Mouse (Mus musculus) kidney, adult 2 months (tissue): Measurements from ENCODE around the gene Ajap1.

Experiments used
- CTCF ChIP-seq: fragments of 200-500 bp; conservative IDR thresholded peaks from 2 replicates; pipeline ENCODE4 v1.5.1; 2011; ENCODE audit warnings: low read depth, mild to moderate bottlenecking, control low read depth, low read length, moderate library complexity, mixed read lengths; ENCODE audit not compliant: insufficient read depth, insufficient read length
- POLR2A ChIP-seq: fragments of 200-500 bp; IDR thresholded peaks from one replicate; pipeline ENCODE4 v1.6.1; 2011; ENCODE audit warnings: low read depth, low read length, control low read depth

DNA sequence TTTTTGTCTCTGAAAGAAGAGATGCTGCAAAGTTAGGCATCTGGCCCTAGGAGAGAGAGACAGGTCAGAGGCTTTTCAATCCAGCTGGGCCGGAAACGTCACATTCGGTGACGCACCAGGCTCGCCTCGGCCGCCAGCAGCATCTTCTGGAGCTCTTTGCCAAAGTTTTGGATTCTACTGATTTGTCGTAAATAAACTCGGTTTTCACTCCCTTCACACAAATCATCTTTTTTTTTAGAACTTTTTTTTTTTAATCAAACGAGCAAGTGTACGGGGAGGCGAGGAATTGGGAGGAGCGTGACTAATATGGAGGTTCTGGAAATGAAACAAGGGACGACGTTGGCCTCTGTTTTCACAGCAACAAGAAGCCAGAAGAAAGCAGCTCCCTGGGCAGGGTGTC is 23.8 kb downstream of the Ajap1 start:
- no peak for TF ChIP-seq POLR2A
- no peak for TF ChIP-seq CTCF
